Mouse (Mus musculus) cerebellum, adult 2 months (tissue): ENCODE measurements at regions not wholly inside any gene's neighbourhood (a gene's known extent, or its start where the extent isn't known, plus 50 kb on each side); places are given as distances from the start of the nearest gene placed in this dataset.
"Not testable (repeated sequence)": the region's sequence is repeated elsewhere in the genome, so short reads cannot be mapped to it uniquely, and the experiment has no call there.

ENCODE experiments used
- DNase-seq, 2 experiments: peaks; one replicate each; pipeline ENCODE4 v3.0.0; 2021
- H3K27ac ChIP-seq: fragments of 200-500 bp; 2 replicates; pipeline ENCODE4 v1.5.1; 2012; ENCODE audit warnings: low read length, control low read depth, inconsistent platforms; ENCODE audit not compliant: insufficient read depth
- H3K27me3 ChIP-seq: fragments of 200-500 bp; 2 replicates; pipeline ENCODE4 v1.6.1; 2012; ENCODE audit warnings: inconsistent platforms, mild to moderate bottlenecking, low read length, moderate library complexity; ENCODE audit not compliant: control insufficient read depth, insufficient read depth
- H3K4me1 ChIP-seq: fragments of 200-500 bp; 2 replicates; pipeline ENCODE4 v1.6.1; 2011; ENCODE audit warnings: low read length; ENCODE audit not compliant: control insufficient read depth, insufficient read depth
- H3K4me3 ChIP-seq: fragments of 200-500 bp; replicated peaks from 2 replicates; pipeline ENCODE3; 2011; ENCODE audit warnings: mild to moderate bottlenecking, low read depth, low read length, control low read depth; ENCODE audit not compliant: insufficient read depth
- CTCF ChIP-seq: fragments of 200-500 bp; IDR thresholded peaks from 2 replicates; pipeline ENCODE4 v1.5.1; 2011; ENCODE audit warnings: low read depth, mild to moderate bottlenecking, control low read depth, low read length, moderate library complexity, borderline replicate concordance; ENCODE audit not compliant: insufficient read depth
- POLR2A ChIP-seq: fragments of 200-500 bp; IDR thresholded peaks from 2 replicates; pipeline ENCODE4 v1.6.1; 2011; ENCODE audit warnings: low read length, control low read depth, borderline replicate concordance; ENCODE audit not compliant: insufficient read depth
- WGBS: fragments of 180-500 bp; shearing (Covaris S2); methylation state at CpG from one replicate; pipeline ENCODE4 v1.1.7; 2018; 5-methylcytosine and 5-hydroxymethylcytosine counted together

- no peaks in the 10 kb centered on the region for H3K27me3 ChIP-seq
- no peak overlapping the region for H3K27ac ChIP-seq
- no peak for DNase-seq
- no peak overlapping the region for H3K4me3 ChIP-seq
- H3K4me1 ChIP-seq, result no peaks in the 10 kb centered on the region; the same call in 1 of the 2 replicates
- no peak for TF ChIP-seq CTCF
- TF ChIP-seq POLR2A, result no peak
- WGBS, result 68% methylated on average over 4 of the region's 4 CpGs
Measured at GRCm38 (mm10) chr7:73602815-73603551, 61.4 kb upstream of the Chd2 start.

DNA sequence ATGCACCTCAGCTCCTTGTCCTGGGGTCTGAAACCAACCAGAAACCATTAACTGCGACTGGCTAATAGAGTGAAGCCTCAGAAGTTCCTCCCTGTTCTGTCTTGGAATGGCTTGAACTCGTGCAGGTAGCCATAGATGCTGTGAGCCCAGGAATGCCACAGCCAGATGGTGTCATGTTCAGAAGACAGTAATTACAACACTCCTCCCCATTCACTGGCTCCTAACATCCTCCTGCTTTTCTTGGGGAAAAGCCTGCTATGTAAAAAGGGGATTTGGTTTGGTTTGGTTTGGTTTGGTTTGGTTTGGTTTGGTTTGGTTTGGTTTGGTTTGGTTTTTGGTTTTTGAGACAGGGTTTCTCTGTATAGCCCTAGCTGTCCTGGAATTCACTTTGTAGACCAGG, 59.7 kb upstream of the Chd2 start:
- no peak overlapping the region for H3K27ac ChIP-seq
- H3K27me3 ChIP-seq, result no peaks in the 10 kb centered on the region
- TF ChIP-seq CTCF (no peak), POLR2A (no peak)
- no peak for DNase-seq
- WGBS, result 73% methylated on average over 2 of the region's 2 CpGs
- H3K4me1 ChIP-seq, result peaks cover 10% of the 10 kb centered on the region; the same call in 1 of the 2 replicates
- no peak overlapping the region for H3K4me3 ChIP-seq

DNA sequence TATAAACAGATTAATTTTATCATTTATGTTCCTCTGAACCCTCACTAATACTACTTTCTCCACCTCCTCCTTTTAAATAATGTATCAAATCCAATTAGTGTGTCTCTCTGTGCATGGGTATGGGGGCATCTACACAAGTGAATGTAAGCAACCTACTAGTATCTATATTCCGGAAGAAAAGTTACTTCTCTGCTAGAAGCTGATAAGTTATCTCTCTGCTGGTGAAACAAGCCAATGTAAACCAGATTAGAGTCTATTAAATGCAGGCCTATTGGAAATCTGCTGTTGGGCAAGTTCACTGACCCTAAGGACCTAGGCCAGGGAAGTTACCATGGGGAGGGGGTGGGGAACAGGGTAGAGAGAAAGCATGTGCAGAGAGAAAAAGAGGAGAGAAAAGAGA, 59.1 kb upstream of the Chd2 start:
- Histone ChIP-seq H3K27ac (no peak overlapping the region), H3K4me3 (no peak overlapping the region), H3K27me3 (no peaks in the 10 kb centered on the region), H3K4me1 (peaks cover 16% of the 10 kb centered on the region; the same call in 1 of the 2 replicates)
- WGBS, result 98% methylated on average over 1 of the region's 1 CpGs
- TF ChIP-seq POLR2A (no peak), CTCF (no peak)
- DNase-seq, result no peak

DNA sequence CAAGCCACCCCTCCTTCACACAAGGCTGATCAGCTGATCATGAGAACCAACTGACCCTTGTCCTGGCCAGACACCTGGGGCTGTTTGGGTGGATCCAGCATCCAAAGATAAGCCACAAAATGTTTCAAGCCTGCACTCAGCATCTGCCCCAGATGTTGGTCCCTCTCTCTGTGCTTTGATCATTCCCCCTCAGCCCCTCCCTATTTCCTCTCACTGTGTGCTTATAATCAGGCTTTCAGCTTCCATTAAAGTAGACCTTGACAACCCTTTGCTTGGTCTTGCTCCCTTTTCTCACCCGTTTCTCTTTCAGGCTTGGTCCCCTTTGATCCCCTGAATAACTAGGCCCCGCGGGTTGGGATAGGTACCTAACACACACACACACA, 58.4 kb upstream of the Chd2 start:
- H3K27ac ChIP-seq, H3K4me3 ChIP-seq, H3K27me3 ChIP-seq, DNase-seq: not testable (repeated sequence)
- peaks cover 16% of the 10 kb centered on the region; the same call in 1 of the 2 replicates for H3K4me1 ChIP-seq
- 88% methylated on average over 3 of the region's 3 CpGs for WGBS

DNA sequence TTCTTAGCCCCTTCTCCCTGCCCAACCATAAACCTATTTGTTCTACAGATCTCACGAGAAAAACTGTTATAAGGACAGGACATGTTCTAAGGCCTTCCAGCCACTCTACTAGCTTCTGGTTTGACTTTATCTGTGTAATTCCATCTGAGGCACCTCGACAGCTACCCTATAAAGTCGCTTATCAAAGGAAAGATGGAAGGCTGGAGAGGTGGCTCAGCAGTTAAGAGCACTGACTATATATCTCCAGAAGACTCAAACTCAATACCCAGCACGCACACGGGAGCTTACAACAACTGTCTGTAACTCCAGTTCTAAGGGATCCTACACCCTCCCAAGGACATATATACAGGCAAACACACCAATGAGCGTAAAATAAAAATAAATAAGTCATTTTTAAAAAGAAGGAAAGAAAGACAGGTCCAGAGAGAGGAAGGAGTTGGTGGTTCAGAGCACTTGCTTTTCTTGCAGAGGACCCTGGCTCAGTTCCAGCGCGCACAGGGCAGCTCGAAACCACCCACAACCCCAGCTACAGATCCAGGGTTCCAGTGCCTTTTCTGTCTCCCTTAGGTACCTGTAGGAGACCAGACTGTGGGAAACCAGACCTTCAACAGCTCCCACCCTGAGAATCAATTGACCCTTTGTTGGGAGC, 57.8 kb upstream of the Chd2 start:
- no peak for TF ChIP-seq CTCF
- no peak for TF ChIP-seq POLR2A
- H3K4me3 ChIP-seq, result no peak overlapping the region
- peaks cover 16% of the 10 kb centered on the region; the same call in 1 of the 2 replicates for H3K4me1 ChIP-seq
- no peaks in the 10 kb centered on the region for H3K27me3 ChIP-seq
- H3K27ac ChIP-seq, result no peak overlapping the region
- no peak for DNase-seq
- WGBS, result 92% methylated on average over 9 of the region's 9 CpGs

GRCm38 (mm10) chr7:73597968-73598367, 56.3 kb upstream of the Chd2 start:
- no peak for DNase-seq
- peak overlapping the region; percentile 55; the same call in 1 of the 2 replicates for H3K27ac ChIP-seq
- no peak overlapping the region for H3K4me3 ChIP-seq
- WGBS, result 84% methylated on average over 5 of the region's 5 CpGs
- H3K27me3 ChIP-seq, result no peaks in the 10 kb centered on the region
- TF ChIP-seq CTCF (no peak), POLR2A (no peak)
- H3K4me1 ChIP-seq, result peaks cover 16% of the 10 kb centered on the region; the same call in 1 of the 2 replicates

- no peak for DNase-seq
- TF ChIP-seq POLR2A, result no peak
- TF ChIP-seq CTCF, result no peak
- Histone ChIP-seq H3K27ac (peak overlapping the region; percentile 84), H3K4me1 (peaks cover 16% of the 10 kb centered on the region; the same call in 1 of the 2 replicates), H3K4me3 (no peak overlapping the region), H3K27me3 (no peaks in the 10 kb centered on the region)
- 66% methylated on average over 11 of the region's 11 CpGs for WGBS
Measured at GRCm38 (mm10) chr7:73596866-73597840, 55.5 kb upstream of the Chd2 start.

GRCm38 (mm10) chr7:73596415-73596814, 54.8 kb upstream of the Chd2 start:
- H3K4me1 ChIP-seq, result peaks cover 16% of the 10 kb centered on the region; the same call in 1 of the 2 replicates
- 53% methylated on average over 2 of the region's 2 CpGs for WGBS
- peak overlapping the region; percentile 84 for H3K27ac ChIP-seq

More at GRCm38 (mm10) chr7:73596415-73596814, 54.8 kb upstream of the Chd2 start:
- no peak for DNase-seq
- TF ChIP-seq POLR2A, result no peak
- no peak for TF ChIP-seq CTCF
- no peaks in the 10 kb centered on the region for H3K27me3 ChIP-seq
- H3K4me3 ChIP-seq, result no peak overlapping the region
